Mouse (Mus musculus) thymus, adult 2 months (tissue): ENCODE measurements around the gene Trpt1.

Experiments
- CTCF ChIP-seq: fragments of 200-500 bp; IDR thresholded peaks from 2 replicates; pipeline ENCODE4 v1.5.1; 2012; ENCODE audit warnings: mild to moderate bottlenecking, control low read depth, low read length, moderate library complexity, borderline replicate concordance; ENCODE audit not compliant: control insufficient read depth, poor library complexity, insufficient read depth; ENCODE audit errors: extremely low read depth
- POLR2A ChIP-seq: fragments of 200-500 bp; IDR thresholded peaks from 2 replicates; pipeline ENCODE4 v1.6.1; 2012; ENCODE audit warnings: mild to moderate bottlenecking, low read length, control low read depth, moderate library complexity; ENCODE audit not compliant: control insufficient read depth, poor library complexity, insufficient read depth; ENCODE audit errors: extremely low read depth

- TF ChIP-seq CTCF = no peak
- TF ChIP-seq POLR2A = no peak
Observed at GRCm38 (mm10) chr19:6983621-6984020, 12.3 kb upstream of the Trpt1 start.
